Mouse (Mus musculus): ENCODE measurements around the gene Dbt.

- TF ChIP-seq GATA1 (IDR thresholded peaks at IDR 0.05; ENCODE audit: borderline replicate concordance, low read length): no peak
- no peak for TF ChIP-seq FLI1 (IDR thresholded peaks at IDR 0.05; ENCODE audit: low read length)
These were observed at the start of gene Dbt for GRCm38 (mm10) chr3:116512904-116513716.

All from megakaryocyte, embryonic 14.5 days (primary cell).